Mouse (Mus musculus) embryonic facial prominence, embryonic 11.5 days (tissue): Measurements from ENCODE around the gene Idh2. TPM values are rescaled to one million over a fixed set of nuclear protein-coding genes. Genes with fewer than 3 reads are reported as not detected.

ENCODE experiments used
- ATAC-seq: fragments of 200-750 bp; cut with Nextera tagmentation; replicated peaks from 2 replicates; pipeline ENCODE4 v1.8.0; 2017; ENCODE audit warnings: low read depth; ENCODE audit not compliant: insufficient number of reproducible peaks, low FRiP score, low TSS enrichment
- DNase-seq: peaks from one replicate; pipeline ENCODE4 v3.0.0-alpha.2; 2015; ENCODE audit warnings: low spot score
- H3K27ac ChIP-seq: fragments of 300-500 bp; sonication (generic); replicated peaks from 2 replicates; pipeline ENCODE4 v1.5.1; 2014; ENCODE audit warnings: mild to moderate bottlenecking, low read depth, low read length, control low read depth
- H3K27me3 ChIP-seq: fragments of 300-500 bp; sonication (generic); 2 replicates; pipeline ENCODE4 v1.6.1; 2014; ENCODE audit warnings: mild to moderate bottlenecking, low read length, moderate library complexity, mixed read lengths; ENCODE audit not compliant: control insufficient read depth, insufficient read depth
- H3K36me3 ChIP-seq: fragments of 300-500 bp; sonication (generic); replicated peaks from 2 replicates; pipeline ENCODE4 v1.6.1; 2014; ENCODE audit warnings: low read depth, mild to moderate bottlenecking, low read length, moderate library complexity, mixed read lengths; ENCODE audit not compliant: control insufficient read depth, insufficient read depth
- H3K4me1 ChIP-seq: fragments of 300-500 bp; sonication (generic); 2 replicates; pipeline ENCODE4 v1.6.1; 2014; ENCODE audit warnings: low read length, mixed read lengths; ENCODE audit not compliant: control insufficient read depth, insufficient read depth
- H3K4me2 ChIP-seq: fragments of 300-500 bp; sonication (generic); 2 replicates; pipeline ENCODE4 v1.6.1; 2014; ENCODE audit warnings: low read depth, mild to moderate bottlenecking, control low read depth, low read length, moderate library complexity
- H3K4me3 ChIP-seq: fragments of 300-500 bp; sonication (generic); 2 replicates; pipeline ENCODE4 v1.5.1; 2014; ENCODE audit warnings: low read depth, low read length, control low read depth
- H3K9ac ChIP-seq: fragments of 300-500 bp; sonication (generic); replicated peaks from 2 replicates; pipeline ENCODE4 v1.6.1; 2014; ENCODE audit warnings: mild to moderate bottlenecking, control low read depth, low read length
- H3K9me3 ChIP-seq: fragments of 300-500 bp; sonication (generic); replicated peaks from 2 replicates; pipeline ENCODE4 v1.6.1; 2016; ENCODE audit warnings: mild to moderate bottlenecking, low read length, inconsistent platforms, mixed read lengths; ENCODE audit not compliant: control insufficient read depth
- WGBS: fragments of 180-500 bp; shearing (Covaris S2); extraction: QIAGEN DNeasy Blood & Tissue Kit; methylation state at CpG from one replicate; pipeline ENCODE4 v1.1.7; 2014; 5-methylcytosine and 5-hydroxymethylcytosine counted together
- polyA plus RNA-seq: library from polyadenylated mRNA; unstranded; fragments of >200 nt; fragmentation: Nextera tagmentation; extraction: Ambion mirVana; gene quantifications from 2 replicates; pipeline ENCODE4 v1.2.1, GENCODE M21; 2014

The Idh2 gene
- 488 and 508 TPM in 2 replicates for polyA plus RNA-seq

GRCm38 (mm10) chr7:80115224-80115590 is at the start of gene Idh2:
Gene Idh2, minus strand, starts transcription at chr7:80115392.
- H3K4me1 ChIP-seq = no peaks in the 10 kb centered on the region
- no peaks in the 10 kb centered on the region for H3K36me3 ChIP-seq
- H3K9ac ChIP-seq = peak within 1 kb of the TSS; percentile 95
- peak within 1 kb of the TSS; percentile 79 for H3K4me2 ChIP-seq
- peak within 1 kb of the TSS; percentile 92 for H3K27ac ChIP-seq
- ATAC-seq (peak; percentile 98), DNase-seq (peak; percentile 90)
- H3K27me3 ChIP-seq = no peaks in the 10 kb centered on the region
- WGBS = 0% methylated on average over 27 of the region's 29 CpGs
- no peaks in the 10 kb centered on the region for H3K9me3 ChIP-seq
- H3K4me3 ChIP-seq = peak within 1 kb of the TSS; percentile 96

GRCm38 (mm10) chr7:80160945-80161306 is 45.7 kb upstream of the Idh2 start:
- H3K27ac ChIP-seq = no peak overlapping the region
- no peaks in the 10 kb centered on the region for H3K4me1 ChIP-seq
- DNase-seq (no peak), ATAC-seq (no peak)
- H3K9ac ChIP-seq = no peak overlapping the region
- H3K4me2 ChIP-seq = no peak overlapping the region
- H3K4me3 ChIP-seq = no peak overlapping the region
- no peaks in the 10 kb centered on the region for H3K27me3 ChIP-seq
- no peaks in the 10 kb centered on the region for H3K36me3 ChIP-seq
- no peaks in the 10 kb centered on the region for H3K9me3 ChIP-seq
- 79% methylated on average over 8 of the region's 8 CpGs for WGBS

DNA sequence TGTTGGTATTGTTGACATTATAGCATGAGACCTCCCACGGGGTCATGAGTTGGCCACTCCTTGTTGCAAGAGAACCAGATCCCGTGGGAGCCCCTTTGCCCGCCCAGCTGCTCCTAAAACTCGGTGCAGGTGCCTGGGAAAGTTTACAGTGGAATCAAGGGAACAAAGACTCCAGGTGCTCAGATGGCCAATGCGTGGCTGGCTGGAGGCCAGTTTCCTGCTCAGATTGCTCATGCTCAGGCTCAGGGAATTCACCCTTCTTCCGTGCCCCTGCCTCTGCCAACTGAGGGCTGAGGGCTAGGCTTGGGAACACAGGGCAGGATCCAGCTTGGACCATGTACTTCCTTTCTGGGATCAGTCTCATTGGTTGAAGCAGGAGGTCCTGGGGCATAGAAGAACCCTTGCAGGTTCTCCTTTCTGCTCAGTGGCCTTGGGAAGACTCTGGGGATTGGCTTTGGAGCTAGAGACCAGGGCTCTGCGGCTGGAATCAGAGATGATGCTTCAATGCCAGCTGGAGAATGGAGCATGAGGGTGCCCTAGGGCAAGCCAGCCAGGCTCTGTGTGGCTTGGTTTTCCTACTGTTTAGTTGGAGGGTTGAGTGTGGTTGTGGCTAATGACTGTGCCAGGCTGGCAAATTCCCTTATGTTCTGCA is 45.2 kb upstream of the Idh2 start:
- Histone ChIP-seq H3K9me3 (no peaks in the 10 kb centered on the region), H3K27me3 (no peaks in the 10 kb centered on the region), H3K27ac (no peak overlapping the region), H3K4me1 (no peaks in the 10 kb centered on the region), H3K4me2 (no peak overlapping the region), H3K36me3 (no peaks in the 10 kb centered on the region), H3K4me3 (no peak overlapping the region), H3K9ac (no peak overlapping the region)
- ATAC-seq (no peak), DNase-seq (no peak)
- 72% methylated on average over 7 of the region's 7 CpGs for WGBS

DNA sequence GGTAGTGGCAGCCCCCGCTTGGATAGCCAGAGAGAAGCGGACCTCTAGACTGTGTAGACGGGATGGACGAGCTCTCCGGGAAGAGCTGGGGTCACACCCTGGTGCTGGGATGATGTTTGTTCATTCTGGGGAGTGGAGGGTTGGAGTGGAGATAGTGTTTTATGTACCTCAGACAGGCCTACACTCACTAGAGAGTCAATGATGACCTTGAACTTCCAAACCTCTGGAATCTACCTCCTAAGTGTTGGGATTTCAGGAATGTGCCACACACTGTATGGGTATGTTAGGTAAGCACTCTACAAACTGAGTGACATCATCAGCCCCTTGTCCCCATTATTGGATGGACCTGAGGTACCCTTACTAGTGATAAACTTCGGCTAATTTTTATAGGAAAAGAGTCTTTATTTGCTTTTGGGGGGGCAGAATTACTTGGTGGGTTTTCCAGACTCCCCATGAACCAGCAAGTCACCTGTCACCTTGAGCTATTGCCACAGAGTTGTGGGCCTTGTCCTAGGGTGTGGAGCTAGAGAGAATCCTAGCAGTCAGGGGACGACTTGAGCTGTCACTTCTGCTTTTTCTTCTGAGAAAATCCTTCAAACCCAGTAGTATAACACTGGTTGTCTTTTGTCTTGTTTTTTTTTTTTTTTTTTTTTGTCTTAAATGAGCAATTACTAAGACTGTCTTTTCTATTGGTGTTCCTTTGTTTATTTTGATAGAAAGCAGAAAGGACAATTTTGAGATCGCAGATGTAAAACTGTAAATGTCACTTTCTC is 43.5 kb upstream of the Idh2 start:
- Histone ChIP-seq H3K9me3 (no peaks in the 10 kb centered on the region), H3K4me3 (no peak overlapping the region), H3K36me3 (no peaks in the 10 kb centered on the region), H3K27me3 (no peaks in the 10 kb centered on the region), H3K27ac (no peak overlapping the region), H3K4me1 (no peaks in the 10 kb centered on the region), H3K9ac (no peak overlapping the region), H3K4me2 (no peak overlapping the region)
- DNase-seq (no peak), ATAC-seq (no peak)
- WGBS = 88% methylated on average over 8 of the region's 8 CpGs

DNA sequence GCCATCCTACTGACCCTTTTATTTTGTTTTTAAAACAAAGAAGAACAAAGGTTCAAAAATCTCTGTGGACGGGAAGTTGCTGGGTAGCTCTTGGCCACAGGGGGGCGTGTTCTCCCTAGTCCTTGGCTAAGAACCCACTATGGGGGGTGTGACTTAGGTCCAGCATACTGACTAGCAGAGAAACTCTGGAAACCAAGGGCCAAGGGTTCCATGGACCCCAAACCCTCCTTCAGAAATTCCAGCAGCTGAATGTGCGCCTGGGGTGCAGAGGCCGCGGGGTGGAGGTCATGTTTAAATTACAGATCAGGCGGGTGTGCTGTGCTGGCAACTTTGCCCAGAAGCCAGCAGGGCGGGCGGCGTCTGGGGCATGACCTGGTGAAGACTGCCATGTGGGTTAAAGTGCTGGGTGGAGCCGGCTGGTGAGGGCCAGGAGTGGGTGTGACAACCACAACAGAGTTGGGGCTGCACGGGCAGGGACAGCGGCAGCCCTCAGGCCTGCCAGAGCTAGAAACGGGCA is 41.6 kb upstream of the Idh2 start:
- Histone ChIP-seq H3K9me3 (no peaks in the 10 kb centered on the region), H3K4me2 (no peak overlapping the region), H3K36me3 (no peaks in the 10 kb centered on the region), H3K4me1 (no peaks in the 10 kb centered on the region), H3K27ac (no peak overlapping the region), H3K9ac (no peak overlapping the region), H3K4me3 (no peak overlapping the region), H3K27me3 (no peaks in the 10 kb centered on the region)
- DNase-seq = peak; percentile 66
- 41% methylated on average over 13 of the region's 13 CpGs for WGBS
- ATAC-seq = no peak

GRCm38 (mm10) chr7:80154689-80155088 is 39.5 kb upstream of the Idh2 start:
- WGBS = 71% methylated on average over 3 of the region's 3 CpGs

GRCm38 (mm10) chr7:80152756-80153155 is 37.6 kb upstream of the Idh2 start:
- Histone ChIP-seq H3K4me1 (no peaks in the 10 kb centered on the region), H3K4me2 (no peak overlapping the region), H3K4me3 (no peak overlapping the region), H3K9ac (no peak overlapping the region), H3K9me3 (no peaks in the 10 kb centered on the region), H3K27me3 (no peaks in the 10 kb centered on the region), H3K27ac (no peak overlapping the region), H3K36me3 (no peaks in the 10 kb centered on the region)
- DNase-seq (no peak), ATAC-seq (no peak)
- 90% methylated on average over 8 of the region's 8 CpGs for WGBS

More at GRCm38 (mm10) chr7:80154689-80155088, 39.5 kb upstream of the Idh2 start:
- Histone ChIP-seq H3K4me2 (no peak overlapping the region), H3K4me3 (no peak overlapping the region), H3K4me1 (no peaks in the 10 kb centered on the region), H3K27me3 (no peaks in the 10 kb centered on the region), H3K9me3 (no peaks in the 10 kb centered on the region), H3K27ac (no peak overlapping the region), H3K36me3 (no peaks in the 10 kb centered on the region), H3K9ac (no peak overlapping the region)
- DNase-seq (no peak), ATAC-seq (no peak)

DNA sequence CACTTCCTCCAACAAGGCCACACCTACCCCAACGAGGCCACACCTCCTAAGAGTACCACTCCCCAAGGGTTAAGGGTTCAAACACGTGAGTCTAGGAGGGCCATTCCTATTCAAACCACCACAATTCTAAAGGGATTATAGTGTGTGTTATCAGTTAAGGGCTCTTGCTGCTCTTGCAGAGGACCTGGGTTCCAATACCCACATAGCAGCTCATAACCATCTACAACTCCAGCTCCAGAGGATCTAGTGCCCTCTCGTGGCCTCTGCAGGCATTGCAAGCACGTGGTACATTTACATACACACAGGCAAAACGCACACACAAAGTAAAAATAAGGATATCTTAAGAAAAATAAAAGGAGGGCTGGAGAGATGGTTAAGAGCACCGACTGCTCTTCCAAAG is 37.0 kb upstream of the Idh2 start:
- WGBS = 63% methylated on average over 6 of the region's 6 CpGs
- ATAC-seq (no peak), DNase-seq (peak; percentile 8)
- no peaks in the 10 kb centered on the region for H3K36me3 ChIP-seq
- H3K9ac ChIP-seq = no peak overlapping the region
- H3K9me3 ChIP-seq = no peaks in the 10 kb centered on the region
- no peak overlapping the region for H3K4me3 ChIP-seq
- no peak overlapping the region for H3K27ac ChIP-seq
- H3K4me2 ChIP-seq = no peak overlapping the region
- H3K27me3 ChIP-seq = no peaks in the 10 kb centered on the region
- no peaks in the 10 kb centered on the region for H3K4me1 ChIP-seq
